Mouse (Mus musculus) naive thymus-derived CD4-positive, alpha-beta T cell, adult 2 months (primary cell): Measurements from ENCODE around the gene Tmem256.
A peak's percentile ranks its signal among the peaks of the same experiment; 100 is the strongest.
"Not testable (repeated sequence)": the region's sequence is repeated elsewhere in the genome, so short reads cannot be mapped to it uniquely, and the experiment has no call there.

Experiments used
- DNase-seq: peaks from one replicate; pipeline ENCODE4 v3.0.0-alpha.2; 2011; ENCODE audit warnings: low read depth

The Tmem256 gene

GRCm38 (mm10) chr11:69855347-69855746 lies 17.0 kb downstream of the Tmem256 start:
- peak; percentile 54 for DNase-seq

GRCm38 (mm10) chr11:69858113-69858998 lies 20.0 kb downstream of the Tmem256 start, which contains the start of gene Tnk1:
Gene Tnk1 (minus strand): TSS chr11:69858730.
- no peak for DNase-seq

GRCm38 (mm10) chr11:69863729-69864128 lies 25.4 kb downstream of the Tmem256 start:
- DNase-seq = not testable (repeated sequence)

GRCm38 (mm10) chr11:69864138-69864860 lies 26.0 kb downstream of the Tmem256 start:
- no peak for DNase-seq

- DNase-seq = no peak
Observed at GRCm38 (mm10) chr11:69865561-69865960, 27.2 kb downstream of the Tmem256 start.

GRCm38 (mm10) chr11:69867335-69867734 lies 29.0 kb downstream of the Tmem256 start:
- DNase-seq = no peak

GRCm38 (mm10) chr11:69870289-69871069 lies 32.2 kb downstream of the Tmem256 start:
- no peak for DNase-seq

GRCm38 (mm10) chr11:69871822-69872221 lies 33.5 kb downstream of the Tmem256 start:
- DNase-seq = no peak

GRCm38 (mm10) chr11:69872451-69872850 lies 34.1 kb downstream of the Tmem256 start:
- DNase-seq = no peak

GRCm38 (mm10) chr11:69876186-69876585 lies 37.9 kb downstream of the Tmem256 start:
- DNase-seq = peak; percentile 45

- DNase-seq = peak; percentile 93
Observed at GRCm38 (mm10) chr11:69876867-69877266, 38.6 kb downstream of the Tmem256 start.

GRCm38 (mm10) chr11:69877878-69878277 lies 39.6 kb downstream of the Tmem256 start, which contains the start of gene Tmem95:
Gene Tmem95 (minus strand): TSS chr11:69878018.
- DNase-seq = no peak

- no peak for DNase-seq
Observed at GRCm38 (mm10) chr11:69878399-69878798, 40.1 kb downstream of the Tmem256 start.

GRCm38 (mm10) chr11:69878952-69879351 lies 40.6 kb downstream of the Tmem256 start:
- DNase-seq = no peak

GRCm38 (mm10) chr11:69879711-69880110 lies 41.4 kb downstream of the Tmem256 start:
- no peak for DNase-seq

- DNase-seq = peak; percentile 80
Observed at GRCm38 (mm10) chr11:69880506-69880852, 42.2 kb downstream of the Tmem256 start.

GRCm38 (mm10) chr11:69880853-69881603 lies 42.7 kb downstream of the Tmem256 start, which contains the start of gene Kctd11:
Gene Kctd11 (minus strand): TSS chr11:69881406.
- peak; percentile 76 for DNase-seq

- no peak for DNase-seq
Observed at GRCm38 (mm10) chr11:69881787-69882670, 43.7 kb downstream of the Tmem256 start.

- peak; percentile 79 for DNase-seq
Observed at GRCm38 (mm10) chr11:69883066-69883465, 44.8 kb downstream of the Tmem256 start.

- no peak for DNase-seq
Observed at GRCm38 (mm10) chr11:69883527-69884151, 45.3 kb downstream of the Tmem256 start.
